Mouse (Mus musculus) hindbrain, embryonic 10.5 days (tissue): ENCODE results near the gene Timp3. TPM values are rescaled to one million over a fixed set of nuclear protein-coding genes. Genes with fewer than 3 reads are reported as not detected.

Experiments used
- DNase-seq: peaks from one replicate; pipeline ENCODE4 v3.0.0-alpha.2; 2017; ENCODE audit warnings: low spot score
- H3K27ac ChIP-seq: fragments of 300-500 bp; sonication (generic); 2 replicates; pipeline ENCODE4 v1.5.1; 2016; ENCODE audit warnings: mild to moderate bottlenecking, moderate library complexity
- H3K27me3 ChIP-seq: fragments of 300-500 bp; sonication (generic); 2 replicates; pipeline ENCODE4 v1.6.1; 2016; ENCODE audit warnings: mild to moderate bottlenecking; ENCODE audit not compliant: poor library complexity, insufficient read depth, severe bottlenecking
- H3K36me3 ChIP-seq: fragments of 300-500 bp; sonication (generic); 2 replicates; pipeline ENCODE4 v1.6.1; 2016; ENCODE audit warnings: mild to moderate bottlenecking, moderate library complexity
- H3K4me1 ChIP-seq: fragments of 300-500 bp; sonication (generic); replicated peaks from 2 replicates; pipeline ENCODE4 v1.6.1; 2016; ENCODE audit warnings: mild to moderate bottlenecking
- H3K4me3 ChIP-seq: fragments of 300-500 bp; sonication (generic); 2 replicates; pipeline ENCODE4 v1.5.1; 2016; ENCODE audit warnings: mild to moderate bottlenecking, moderate library complexity
- H3K9me3 ChIP-seq: fragments of 300-500 bp; sonication (generic); 2 replicates; pipeline ENCODE4 v1.6.1; 2016; ENCODE audit warnings: mild to moderate bottlenecking, moderate library complexity
- WGBS: fragments of 180-500 bp; shearing (Covaris S2); methylation state at CpG from one replicate; pipeline ENCODE4 v1.1.7; 2016; 5-methylcytosine and 5-hydroxymethylcytosine counted together
- polyA plus RNA-seq: library from polyadenylated mRNA; unstranded; fragments of >200 nt; fragmentation: Nextera tagmentation; extraction: Ambion mirVana; gene quantifications from 2 replicates; pipeline ENCODE4 v1.2.1, GENCODE M21; 2016

Timp3 gene
- polyA plus RNA-seq, 1 experiment from 2014 or later, result 24.8 TPM

GRCm38 (mm10) chr10:86336506-86336905, 36.3 kb downstream of the Timp3 start:
- Histone ChIP-seq H3K4me3 (no peak overlapping the region), H3K27ac (no peak overlapping the region), H3K27me3 (no peaks in the 10 kb centered on the region), H3K9me3 (no peaks in the 10 kb centered on the region), H3K36me3 (0 out of 2 replicates have a peak, but pooled peaks cover 2% of the 10 kb centered on the region), H3K4me1 (peaks cover 70% of the 10 kb centered on the region)
- no peak for DNase-seq
- 80% methylated on average over 1 of the region's 1 CpGs for WGBS

- Histone ChIP-seq H3K27me3 (no peaks in the 10 kb centered on the region), H3K36me3 (0 out of 2 replicates have a peak, but pooled peaks cover 2% of the 10 kb centered on the region), H3K27ac (no peak overlapping the region), H3K9me3 (no peaks in the 10 kb centered on the region), H3K4me1 (peaks cover 70% of the 10 kb centered on the region), H3K4me3 (no peak overlapping the region)
- 31% methylated on average over 3 of the region's 3 CpGs for WGBS
- DNase-seq, result no peak
Observed at GRCm38 (mm10) chr10:86337239-86337638, 37.1 kb downstream of the Timp3 start.

DNA sequence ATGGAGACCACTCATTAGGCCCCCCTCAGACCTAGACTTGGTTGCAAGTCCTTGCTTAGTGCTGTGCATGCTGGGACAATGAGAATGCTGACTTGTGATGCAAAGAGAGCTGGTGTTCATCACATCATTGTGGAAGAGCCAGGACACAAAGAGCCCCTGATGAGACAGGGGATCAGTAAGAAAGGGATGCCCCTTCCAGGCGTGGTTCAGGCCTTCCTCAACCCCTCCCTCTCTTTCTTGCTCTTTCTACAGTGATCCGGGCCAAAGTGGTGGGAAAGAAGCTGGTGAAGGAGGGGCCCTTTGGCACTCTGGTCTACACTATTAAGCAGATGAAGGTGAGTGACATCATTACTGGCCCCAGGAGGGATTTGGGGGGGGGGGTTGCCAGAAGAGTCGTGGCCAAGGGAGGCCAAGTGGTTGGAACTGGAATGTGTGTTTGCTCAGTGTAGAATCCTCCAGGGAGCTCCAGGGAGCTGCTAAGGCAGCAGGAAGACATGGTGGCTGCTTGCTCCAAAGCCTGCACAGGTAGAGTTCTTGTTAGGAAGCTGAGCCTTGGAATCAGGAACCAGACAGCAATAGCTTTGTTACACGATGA, 38.0 kb downstream of the Timp3 start:
- H3K27me3 ChIP-seq, result no peaks in the 10 kb centered on the region

DNA sequence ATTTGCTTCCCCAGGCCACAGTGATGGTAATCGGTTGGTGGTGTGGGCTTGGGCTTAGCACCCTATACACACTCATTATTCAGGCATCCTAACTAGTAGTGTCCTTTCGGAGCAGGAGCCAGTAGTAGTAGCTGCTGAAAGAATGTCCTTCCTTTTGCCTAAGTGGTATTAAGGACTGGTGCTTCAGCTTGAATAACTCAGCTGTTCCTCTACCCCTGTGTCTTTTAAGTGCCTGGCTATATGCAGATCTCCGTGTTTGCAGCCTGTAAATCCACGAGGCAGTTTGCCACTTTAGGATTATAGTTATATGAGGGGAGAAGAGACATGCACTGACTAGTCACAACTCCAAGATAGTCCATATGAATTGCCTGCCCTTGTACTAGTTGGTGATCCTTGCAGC, 38.9 kb downstream of the Timp3 start:
- H3K4me1 ChIP-seq, result peaks cover 60% of the 10 kb centered on the region
- H3K9me3 ChIP-seq, result no peaks in the 10 kb centered on the region
- peaks cover 7% of the 10 kb centered on the region for H3K36me3 ChIP-seq
- WGBS, result 89% methylated on average over 4 of the region's 4 CpGs
- no peak overlapping the region for H3K27ac ChIP-seq
- no peaks in the 10 kb centered on the region for H3K27me3 ChIP-seq
- no peak for DNase-seq
- H3K4me3 ChIP-seq, result no peak overlapping the region

More for the DNA sequence above, 38.0 kb downstream of the Timp3 start:
- H3K27ac ChIP-seq, result peak overlapping the region; percentile 16; the same call in 1 of the 2 replicates
- H3K9me3 ChIP-seq, result no peaks in the 10 kb centered on the region
- DNase-seq, result no peak
- H3K4me3 ChIP-seq, result no peak overlapping the region
- peaks cover 69% of the 10 kb centered on the region for H3K4me1 ChIP-seq
- 38% methylated on average over 4 of the region's 4 CpGs for WGBS
- 0 out of 2 replicates have a peak, but pooled peaks cover 2% of the 10 kb centered on the region for H3K36me3 ChIP-seq

GRCm38 (mm10) chr10:86339649-86340379, 39.6 kb downstream of the Timp3 start:
- DNase-seq, result no peak
- Histone ChIP-seq H3K4me1 (peaks cover 53% of the 10 kb centered on the region), H3K27ac (no peak overlapping the region; the same call in 1 of the 2 replicates), H3K9me3 (no peaks in the 10 kb centered on the region), H3K36me3 (peaks cover 14% of the 10 kb centered on the region), H3K4me3 (no peak overlapping the region), H3K27me3 (no peaks in the 10 kb centered on the region)
- 74% methylated on average over 2 of the region's 2 CpGs for WGBS

GRCm38 (mm10) chr10:86340421-86340820, 40.2 kb downstream of the Timp3 start:
- DNase-seq, result no peak
- H3K4me3 ChIP-seq, result no peak overlapping the region
- no peak overlapping the region for H3K27ac ChIP-seq
- no peaks in the 10 kb centered on the region for H3K9me3 ChIP-seq
- H3K36me3 ChIP-seq, result peaks cover 17% of the 10 kb centered on the region
- WGBS, result 89% methylated on average over 7 of the region's 7 CpGs
- H3K27me3 ChIP-seq, result no peaks in the 10 kb centered on the region
- H3K4me1 ChIP-seq, result peaks cover 49% of the 10 kb centered on the region

GRCm38 (mm10) chr10:86340991-86341527, 40.9 kb downstream of the Timp3 start:
- Histone ChIP-seq H3K4me3 (no peak overlapping the region), H3K4me1 (peaks cover 47% of the 10 kb centered on the region), H3K27me3 (no peaks in the 10 kb centered on the region), H3K27ac (no peak overlapping the region; the same call in 1 of the 2 replicates), H3K36me3 (peaks cover 22% of the 10 kb centered on the region), H3K9me3 (no peaks in the 10 kb centered on the region)
- 63% methylated on average over 3 of the region's 3 CpGs for WGBS
- DNase-seq, result no peak

GRCm38 (mm10) chr10:86341589-86341988, 41.4 kb downstream of the Timp3 start:
- Histone ChIP-seq H3K4me3 (no peak overlapping the region), H3K27ac (peak overlapping the region; percentile 41; the same call in 1 of the 2 replicates), H3K36me3 (peaks cover 22% of the 10 kb centered on the region), H3K4me1 (peaks cover 47% of the 10 kb centered on the region), H3K27me3 (no peaks in the 10 kb centered on the region), H3K9me3 (no peaks in the 10 kb centered on the region)
- DNase-seq, result peak; percentile 47
- WGBS, result 15% methylated on average over 8 of the region's 8 CpGs

DNA sequence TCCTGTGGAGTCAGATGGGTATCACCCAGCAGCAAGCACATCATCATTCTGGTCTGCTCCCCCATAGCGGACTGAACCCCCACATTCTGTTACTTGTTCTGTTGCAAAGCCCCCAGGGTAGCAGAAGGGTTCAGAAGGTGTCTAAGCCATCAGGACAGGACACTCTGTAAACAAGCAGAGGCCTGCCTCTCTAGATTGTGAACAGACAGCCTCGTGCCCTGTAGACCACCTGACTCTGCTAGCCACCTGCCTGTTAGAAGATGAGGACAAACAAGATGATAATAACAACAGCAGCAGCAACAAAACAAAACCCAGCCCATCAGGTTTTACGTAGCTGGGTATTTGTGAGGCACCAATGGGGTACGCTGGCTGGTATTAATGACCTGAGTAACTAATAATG, 42.0 kb downstream of the Timp3 start:
- Histone ChIP-seq H3K4me3 (no peak overlapping the region), H3K27me3 (no peaks in the 10 kb centered on the region), H3K27ac (no peak overlapping the region), H3K36me3 (peaks cover 22% of the 10 kb centered on the region), H3K4me1 (peaks cover 47% of the 10 kb centered on the region), H3K9me3 (no peaks in the 10 kb centered on the region)
- DNase-seq, result no peak
- WGBS, result 79% methylated on average over 4 of the region's 4 CpGs

DNA sequence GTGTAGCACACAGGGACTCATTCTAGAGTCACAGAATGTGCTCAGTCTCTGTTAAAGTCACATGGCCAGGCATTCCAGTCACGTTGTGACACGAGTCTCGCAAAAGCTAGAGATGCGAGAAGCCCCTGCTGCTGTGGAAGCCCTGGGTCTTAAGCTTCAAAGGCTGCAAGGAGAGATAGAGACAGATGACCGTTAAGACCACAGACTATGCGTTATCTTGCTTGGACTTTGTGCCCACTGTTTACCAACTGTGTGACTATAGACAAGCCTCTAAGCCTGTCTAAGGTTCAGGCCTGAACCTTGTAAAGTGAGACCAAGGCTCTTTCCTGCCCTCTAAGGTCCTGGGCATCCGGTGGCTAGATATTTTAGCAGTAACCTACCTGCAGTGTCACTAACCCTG, 42.5 kb downstream of the Timp3 start:
- no peak overlapping the region for H3K27ac ChIP-seq
- no peak for DNase-seq
- peaks cover 22% of the 10 kb centered on the region for H3K36me3 ChIP-seq
- H3K27me3 ChIP-seq, result no peaks in the 10 kb centered on the region
- 76% methylated on average over 7 of the region's 7 CpGs for WGBS
- H3K4me3 ChIP-seq, result no peak overlapping the region
- peaks cover 45% of the 10 kb centered on the region for H3K4me1 ChIP-seq
- H3K9me3 ChIP-seq, result no peaks in the 10 kb centered on the region

- peaks cover 39% of the 10 kb centered on the region for H3K4me1 ChIP-seq
- DNase-seq, result no peak
- WGBS, result 91% methylated on average over 6 of the region's 6 CpGs
- no peak overlapping the region for H3K27ac ChIP-seq
- no peaks in the 10 kb centered on the region for H3K9me3 ChIP-seq
- no peaks in the 10 kb centered on the region for H3K27me3 ChIP-seq
- H3K4me3 ChIP-seq, result no peak overlapping the region
- H3K36me3 ChIP-seq, result peaks cover 21% of the 10 kb centered on the region
Observed at GRCm38 (mm10) chr10:86343362-86343761, 43.2 kb downstream of the Timp3 start.

DNA sequence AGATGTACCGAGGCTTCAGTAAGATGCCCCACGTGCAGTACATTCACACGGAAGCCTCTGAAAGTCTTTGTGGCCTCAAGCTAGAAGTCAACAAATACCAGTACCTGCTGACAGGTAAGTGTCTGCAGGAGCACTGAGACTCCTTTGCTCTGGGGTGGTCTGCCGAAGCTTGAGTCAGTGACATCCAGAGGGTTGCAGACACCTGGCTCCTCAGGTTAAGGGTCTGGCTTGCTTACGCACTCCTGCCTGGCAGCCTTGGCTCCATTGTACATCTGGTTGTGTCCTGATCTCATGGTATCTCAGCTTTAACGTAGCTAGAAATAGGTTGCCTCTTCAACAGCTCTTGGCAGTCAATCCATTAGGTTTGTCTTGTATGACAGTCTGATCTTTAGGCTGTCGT, 43.8 kb downstream of the Timp3 start:
- Histone ChIP-seq H3K4me1 (peaks cover 35% of the 10 kb centered on the region), H3K9me3 (no peaks in the 10 kb centered on the region), H3K36me3 (peaks cover 20% of the 10 kb centered on the region), H3K27me3 (no peaks in the 10 kb centered on the region), H3K4me3 (no peak overlapping the region), H3K27ac (no peak overlapping the region)
- 93% methylated on average over 7 of the region's 7 CpGs for WGBS
- DNase-seq, result no peak

DNA sequence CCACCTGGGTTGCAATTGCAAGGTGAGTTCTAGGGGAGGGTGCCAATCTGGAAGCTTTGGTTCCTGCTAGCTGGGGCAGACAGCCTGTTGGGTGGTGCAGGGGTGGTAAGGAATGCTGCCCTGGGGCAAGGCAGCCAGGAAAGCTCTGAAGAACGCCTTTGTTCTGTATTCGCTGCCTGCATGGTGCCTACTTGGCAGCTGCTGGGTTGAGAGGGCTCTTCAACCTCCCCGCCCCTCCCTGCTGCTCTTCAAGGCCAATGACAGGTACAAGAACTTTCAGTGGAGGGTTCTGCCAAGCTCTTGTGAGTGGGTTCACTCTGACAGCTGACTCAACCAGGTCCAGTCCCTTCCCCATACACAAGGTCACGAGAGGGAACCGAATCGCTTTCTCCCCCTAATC, 44.5 kb downstream of the Timp3 start:
- Histone ChIP-seq H3K4me1 (peaks cover 33% of the 10 kb centered on the region), H3K27me3 (no peaks in the 10 kb centered on the region), H3K36me3 (peaks cover 20% of the 10 kb centered on the region), H3K4me3 (no peak overlapping the region), H3K9me3 (no peaks in the 10 kb centered on the region), H3K27ac (no peak overlapping the region)
- 87% methylated on average over 6 of the region's 6 CpGs for WGBS
- DNase-seq, result no peak
